Mouse (Mus musculus) liver, embryonic 14.5 days (tissue): ENCODE results near the gene Aspscr1. TPM values are rescaled to one million over a fixed set of nuclear protein-coding genes. Genes with fewer than 3 reads are reported as not detected.

Source experiments
- ATAC-seq: fragments of 200-750 bp; cut with Nextera tagmentation; 2 replicates; pipeline ENCODE4 v1.8.0; 2017; ENCODE audit warnings: moderate number of reproducible peaks, mild to moderate bottlenecking, moderate library complexity; ENCODE audit not compliant: insufficient read depth
- DNase-seq, 3 experiments: peaks; one replicate each; pipeline ENCODE4 v3.0.0-alpha.2; 2012 to 2013; ENCODE audit warnings: low read depth in 3 of 3, low spot score in 3 of 3
- H3K27ac ChIP-seq: fragments of 300-500 bp; sonication (generic); 2 replicates; pipeline ENCODE4 v1.5.1; 2014; ENCODE audit warnings: moderate library complexity, mild to moderate bottlenecking, control low read depth, inconsistent platforms
- H3K27me3 ChIP-seq: fragments of 300-500 bp; sonication (generic); 2 replicates; pipeline ENCODE4 v1.6.1; 2014; ENCODE audit warnings: mild to moderate bottlenecking, low read length, moderate library complexity; ENCODE audit not compliant: control insufficient read depth, insufficient read depth
- H3K36me3 ChIP-seq: fragments of 300-500 bp; sonication (generic); replicated peaks from 2 replicates; pipeline ENCODE4 v1.6.1; 2014; ENCODE audit warnings: low read depth; ENCODE audit not compliant: control insufficient read depth, insufficient read depth
- H3K4me1 ChIP-seq, 2 experiments: fragments of 200-500 bp in 1 of 2; fragments of 300-500 bp in 1 of 2; sonication (generic) in 1 of 2; replicated peaks; 2 replicates each; pipeline ENCODE4 v1.6.1; 2012 to 2014; ENCODE audit warnings: antibody characterized with exemption in 1 of 2, inconsistent platforms in 1 of 2, low read length in 1 of 2; ENCODE audit not compliant: control insufficient read depth in 2 of 2, insufficient read depth in 2 of 2
- H3K4me2 ChIP-seq: fragments of 300-500 bp; sonication (generic); 2 replicates; pipeline ENCODE4 v1.6.1; 2014; ENCODE audit warnings: low read depth, mild to moderate bottlenecking, control low read depth, moderate library complexity
- H3K4me3 ChIP-seq, 2 experiments: fragments of 200-500 bp in 1 of 2; fragments of 300-500 bp in 1 of 2; sonication (generic) in 1 of 2; 2 replicates each; pipeline ENCODE4 v1.5.1; 2012 to 2014; ENCODE audit warnings: low read depth in 2 of 2, low read length in 2 of 2, mild to moderate bottlenecking in 2 of 2, control low read depth in 1 of 2, inconsistent platforms in 1 of 2, moderate library complexity in 1 of 2; ENCODE audit not compliant: insufficient read depth in 1 of 2
- H3K9ac ChIP-seq: fragments of 300-500 bp; sonication (generic); replicated peaks from 2 replicates; pipeline ENCODE4 v1.6.1; 2014; ENCODE audit warnings: mild to moderate bottlenecking, control low read depth, moderate library complexity
- H3K9me3 ChIP-seq: fragments of 300-500 bp; sonication (generic); 2 replicates; pipeline ENCODE4 v1.6.1; 2016; ENCODE audit warnings: low read length, mixed read lengths; ENCODE audit not compliant: control insufficient read depth
- CTCF ChIP-seq: IDR thresholded peaks from 2 replicates; pipeline ENCODE4 v1.5.1; 2016; ENCODE audit warnings: antibody characterized with exemption, low read depth, control low read depth
- EP300 ChIP-seq: IDR thresholded peaks from 2 replicates; pipeline ENCODE4 v1.6.1; 2016; ENCODE audit warnings: antibody characterized with exemption, low read depth
- WGBS: fragments of 180-500 bp; shearing (Covaris S2); extraction: QIAGEN DNeasy Blood & Tissue Kit; methylation state at CpG from one replicate; pipeline ENCODE4 v1.1.7; 2014; ENCODE audit not compliant: insufficient replicate concordance; 5-methylcytosine and 5-hydroxymethylcytosine counted together
- polyA plus RNA-seq, 2 experiments: library from polyadenylated mRNA; depleted of rRNA in 1 of 2; stranded (reverse) in 1 of 2; unstranded in 1 of 2; fragments of >200 nt; fragmentation: Nextera tagmentation in 1 of 2; extraction: Ambion mirVana in 1 of 2; gene quantifications; 2 replicates each; pipeline versions ENCODE4 v1.2.1 to v1.2.3; 2012 to 2014

Aspscr1 gene
- polyA plus RNA-seq, 2 experiments, result 16.9 to 34.6 TPM

DNA sequence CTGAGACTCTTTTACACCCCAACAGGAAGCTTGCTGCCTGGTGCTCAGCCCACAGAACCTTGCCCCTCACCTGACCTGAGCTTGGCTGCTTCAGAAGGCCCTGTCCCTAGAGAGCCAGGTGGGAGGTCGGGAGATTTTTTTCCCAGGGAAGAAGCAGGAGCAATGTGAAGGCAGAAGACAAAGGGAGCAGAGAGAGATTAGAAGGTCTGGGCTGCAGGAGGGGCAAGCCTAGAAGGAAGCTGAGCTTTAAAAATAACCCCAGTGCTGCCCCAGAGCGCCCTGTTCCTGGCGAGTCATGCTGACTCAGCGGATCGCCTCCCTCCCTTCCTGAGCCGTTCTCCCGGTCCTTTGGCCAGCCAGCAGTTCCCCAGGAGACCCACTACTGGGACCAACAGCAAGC, 42.9 kb upstream of the Aspscr1 start:
- ATAC-seq, result peak; percentile 50
- Histone ChIP-seq H3K27ac (peak overlapping the region; percentile 99), H3K36me3 (peaks cover 9% of the 10 kb centered on the region), H3K9ac (peak overlapping the region; percentile 99), H3K9me3 (no peaks in the 10 kb centered on the region), H3K4me2 (peak overlapping the region; percentile 75), H3K4me3 (peak overlapping the region; percentile 64 to 89), H3K4me1 (peaks cover 41 to 55% of the 10 kb centered on the region in 2 experiments), H3K27me3 (no peaks in the 10 kb centered on the region)
- peak; percentile 41; the same call in 1 of the 2 replicates for TF ChIP-seq EP300
- TF ChIP-seq CTCF, result no peak
- DNase-seq, result peak; percentile 77 to 78 (median 78)
- 0% methylated on average over 7 of the region's 7 CpGs for WGBS

DNA sequence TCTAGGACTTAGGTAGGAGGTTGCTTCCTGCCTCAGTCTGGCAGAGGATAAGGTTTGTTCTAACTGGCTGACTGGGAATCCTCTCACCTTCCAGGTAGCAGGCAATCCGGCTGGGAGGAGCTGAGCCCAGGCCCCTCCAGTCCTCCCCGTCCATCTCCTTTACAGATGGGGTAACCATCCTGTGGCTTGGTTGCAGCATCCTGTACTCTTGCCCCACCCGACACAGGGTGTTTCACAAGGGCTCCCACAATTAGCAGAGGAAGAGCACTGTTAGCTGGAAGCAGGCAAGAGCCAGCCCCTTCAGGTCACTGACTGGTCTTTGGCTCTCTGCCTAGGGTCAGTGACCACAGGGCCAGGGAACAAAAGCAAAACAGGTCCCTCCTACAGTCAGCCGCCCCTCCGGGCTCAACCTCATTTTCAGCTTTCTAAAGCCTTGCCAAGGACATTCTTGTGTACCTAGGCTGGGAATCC, 42.3 kb upstream of the Aspscr1 start:
- Histone ChIP-seq H3K4me2 (peak overlapping the region; percentile 75), H3K9me3 (no peaks in the 10 kb centered on the region), H3K36me3 (peaks cover 9% of the 10 kb centered on the region), H3K4me1 (peaks cover 37 to 52% of the 10 kb centered on the region in 2 experiments), H3K27me3 (no peaks in the 10 kb centered on the region), H3K4me3 (peak overlapping the region; percentile 64 to 89), H3K9ac (peak overlapping the region; percentile 99), H3K27ac (peak overlapping the region; percentile 99)
- no peak for DNase-seq
- WGBS, result 23% methylated on average over 5 of the region's 5 CpGs
- peak; percentile 27 for ATAC-seq
- TF ChIP-seq CTCF (no peak), EP300 (no peak)

DNA sequence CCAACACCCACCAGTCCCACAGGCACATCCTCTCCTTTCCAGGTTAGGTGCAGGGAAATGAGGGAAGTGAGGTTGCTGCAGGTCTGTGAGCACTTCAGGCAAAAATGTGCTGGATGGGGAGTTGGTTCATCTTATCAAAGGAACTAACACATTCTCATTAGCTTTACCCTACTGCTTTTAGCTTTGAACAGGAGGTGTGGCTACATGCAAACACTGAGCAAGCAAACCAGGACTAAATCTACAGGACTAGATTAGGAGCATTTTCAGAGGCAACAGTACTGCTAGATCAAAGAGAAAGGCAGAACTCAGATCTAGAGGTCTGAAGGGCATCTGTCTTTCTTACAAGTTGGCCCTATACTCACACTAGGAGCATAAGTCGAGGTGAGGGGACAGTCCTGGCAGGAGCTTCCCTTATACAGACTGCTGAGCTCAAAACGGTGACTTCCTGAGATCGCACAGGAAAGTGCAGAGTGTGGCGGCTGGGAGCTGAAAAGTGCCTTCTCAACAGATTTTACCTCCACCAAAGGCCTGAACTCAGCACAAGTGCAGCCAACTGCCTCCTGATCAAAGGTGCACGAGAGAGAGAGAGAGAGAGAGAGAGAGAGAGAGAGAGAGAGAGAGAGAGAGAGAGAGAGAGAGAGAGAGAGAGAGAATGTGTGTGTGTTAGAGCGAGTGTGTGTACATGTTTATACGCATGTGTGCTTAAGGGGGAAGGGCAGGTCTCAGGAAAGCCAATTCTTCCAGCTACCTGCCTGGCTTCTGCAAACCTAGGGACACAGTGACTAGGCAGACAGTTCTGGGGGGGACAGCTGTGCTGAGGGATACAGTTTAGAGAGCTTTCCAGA, 41.7 kb upstream of the Aspscr1 start:
- H3K9ac ChIP-seq, result peak overlapping the region; percentile 99
- peak overlapping the region; percentile 99 for H3K27ac ChIP-seq
- H3K36me3 ChIP-seq, result peaks cover 9% of the 10 kb centered on the region
- no peak for TF ChIP-seq CTCF
- H3K9me3 ChIP-seq, result no peaks in the 10 kb centered on the region
- peak overlapping the region; percentile 75 for H3K4me2 ChIP-seq
- H3K4me3 ChIP-seq, result peak overlapping the region; percentile 64 to 89
- no peak for DNase-seq
- peaks cover 36 to 46% of the 10 kb centered on the region in 2 experiments for H3K4me1 ChIP-seq
- H3K27me3 ChIP-seq, result no peaks in the 10 kb centered on the region
- WGBS, result 1% methylated on average over 7 of the region's 7 CpGs
- ATAC-seq, result no peak

DNA sequence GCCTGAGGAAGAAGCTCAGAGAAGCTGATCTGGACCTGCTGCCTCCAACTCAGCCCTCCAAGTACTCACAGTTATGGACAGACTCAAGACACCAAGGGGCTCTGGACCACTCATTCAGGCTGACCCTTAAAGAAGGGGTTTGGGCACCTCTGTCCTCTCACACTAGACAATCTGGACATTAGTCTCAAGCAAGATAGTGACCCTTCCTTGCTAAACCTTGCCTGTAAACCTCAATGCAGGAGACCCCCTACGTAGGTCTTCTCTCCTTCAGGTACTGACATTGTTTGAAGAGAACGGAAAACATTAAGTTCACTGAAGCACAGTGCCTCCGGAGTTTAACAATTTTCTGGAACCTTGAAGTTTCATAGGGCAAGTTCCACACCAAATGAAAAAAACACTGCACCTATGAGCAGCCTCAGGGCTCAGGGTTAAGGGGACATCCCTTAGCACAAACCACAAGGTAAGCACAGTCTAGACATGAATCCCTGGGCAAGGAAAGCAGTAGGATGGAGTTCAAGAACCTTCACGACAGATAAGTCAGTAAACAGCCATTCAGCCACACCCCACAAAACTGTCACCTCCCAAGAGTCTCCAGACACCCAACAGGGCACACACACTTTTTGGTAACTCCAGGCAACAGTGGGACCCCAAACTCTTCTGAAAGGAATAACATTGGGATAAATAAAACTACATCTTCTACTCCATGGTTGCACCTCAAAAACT, 40.9 kb upstream of the Aspscr1 start:
- Histone ChIP-seq H3K36me3 (peaks cover 9% of the 10 kb centered on the region), H3K9ac (peak overlapping the region; percentile 99), H3K4me1 (peaks cover 36 to 41% of the 10 kb centered on the region in 2 experiments), H3K27me3 (no peaks in the 10 kb centered on the region), H3K4me3 (peak overlapping the region; percentile 64 to 89), H3K27ac (peak overlapping the region; percentile 99), H3K9me3 (no peaks in the 10 kb centered on the region), H3K4me2 (peak overlapping the region; percentile 75)
- ATAC-seq (peak; percentile 19; the same call in 1 of the 2 replicates), DNase-seq (peak in 2 of 3 experiments; percentile 67 to 72)
- 33% methylated on average over 4 of the region's 4 CpGs for WGBS
- TF ChIP-seq CTCF, result no peak
